Mouse (Mus musculus): ENCODE data around the gene Acads. TPM values are rescaled to one million over a fixed set of nuclear protein-coding genes. Genes with fewer than 3 reads are reported as not detected.

The Acads gene
- polyA plus RNA-seq (2014; fragmentation: Illumina TruSeq; extraction: RNeasy Lipid Tissue Mini Kit (QIAGEN cat#74804); ENCODE audit: low read depth, low replicate concordance), result 11.7 TPM

GRCm38 (mm10) chr5:115118961-115119570 lies at the start of gene Acads:
Acads (minus strand) TSS chr5:115119346.

GRCm38 (mm10) chr5:115158040-115158983 lies 39.2 kb upstream of the Acads start, which contains the start of gene Mlec:
Mlec (minus strand) TSS chr5:115158179.

GRCm38 (mm10) chr5:115134234-115135165 lies 15.4 kb upstream of the Acads start, which contains the start of gene Unc119b:
Unc119b (minus strand) TSS chr5:115134975.

GRCm38 (mm10) chr5:115098195-115098594 lies 21.0 kb downstream of the Acads start, which contains the start of gene Gm10401:
Gm10401 (minus strand) TSS chr5:115098295.

Other genes starting within 250 kb of the Acads start
- 8.3 TPM for gene Oasl2, start 222.4 kb downstream of the Acads start, polyA plus RNA-seq (2014; fragmentation: Illumina TruSeq; extraction: RNeasy Lipid Tissue Mini Kit (QIAGEN cat#74804); ENCODE audit: low read depth, low replicate concordance)
- 1.8 TPM for gene Oasl1, start 196.1 kb downstream of the Acads start, polyA plus RNA-seq (2014; fragmentation: Illumina TruSeq; extraction: RNeasy Lipid Tissue Mini Kit (QIAGEN cat#74804); ENCODE audit: low read depth, low replicate concordance)
- 1.1 TPM for gene 2210016L21Rik, start 177.2 kb downstream of the Acads start, polyA plus RNA-seq (2014; fragmentation: Illumina TruSeq; extraction: RNeasy Lipid Tissue Mini Kit (QIAGEN cat#74804); ENCODE audit: low read depth, low replicate concordance)
- gene Hnf1a, start 148.3 kb downstream of the Acads start, polyA plus RNA-seq (2014; fragmentation: Illumina TruSeq; extraction: RNeasy Lipid Tissue Mini Kit (QIAGEN cat#74804); ENCODE audit: low read depth, low replicate concordance), result 0.42 TPM
- gene Sppl3, start 108.2 kb downstream of the Acads start, polyA plus RNA-seq (2014; fragmentation: Illumina TruSeq; extraction: RNeasy Lipid Tissue Mini Kit (QIAGEN cat#74804); ENCODE audit: low read depth, low replicate concordance), result 10.8 TPM
- gene Gm10401, start 21.1 kb downstream of the Acads start, polyA plus RNA-seq (2014; fragmentation: Illumina TruSeq; extraction: RNeasy Lipid Tissue Mini Kit (QIAGEN cat#74804); ENCODE audit: low read depth, low replicate concordance), result not detected
- gene Unc119b, start 15.6 kb upstream of the Acads start, polyA plus RNA-seq (2014; fragmentation: Illumina TruSeq; extraction: RNeasy Lipid Tissue Mini Kit (QIAGEN cat#74804); ENCODE audit: low read depth, low replicate concordance), result 4.4 TPM
- gene Mlec, start 38.8 kb upstream of the Acads start, polyA plus RNA-seq (2014; fragmentation: Illumina TruSeq; extraction: RNeasy Lipid Tissue Mini Kit (QIAGEN cat#74804); ENCODE audit: low read depth, low replicate concordance), result 26.9 TPM
- not detected for gene Cabp1, start 75.0 kb upstream of the Acads start, polyA plus RNA-seq (2014; fragmentation: Illumina TruSeq; extraction: RNeasy Lipid Tissue Mini Kit (QIAGEN cat#74804); ENCODE audit: low read depth, low replicate concordance)
- 15.9 TPM for gene Pop5, start 116.5 kb upstream of the Acads start, polyA plus RNA-seq (2014; fragmentation: Illumina TruSeq; extraction: RNeasy Lipid Tissue Mini Kit (QIAGEN cat#74804); ENCODE audit: low read depth, low replicate concordance)
- 28.3 TPM for gene Rnf10, start 153.6 kb upstream of the Acads start, polyA plus RNA-seq (2014; fragmentation: Illumina TruSeq; extraction: RNeasy Lipid Tissue Mini Kit (QIAGEN cat#74804); ENCODE audit: low read depth, low replicate concordance)
- 13.9 TPM for gene Coq5, start 160.3 kb upstream of the Acads start, polyA plus RNA-seq (2014; fragmentation: Illumina TruSeq; extraction: RNeasy Lipid Tissue Mini Kit (QIAGEN cat#74804); ENCODE audit: low read depth, low replicate concordance)
- 72.8 TPM for gene Dynll1, start 181.7 kb upstream of the Acads start, polyA plus RNA-seq (2014; fragmentation: Illumina TruSeq; extraction: RNeasy Lipid Tissue Mini Kit (QIAGEN cat#74804); ENCODE audit: low read depth, low replicate concordance)
- 21.8 TPM for gene Srsf9, start 207.8 kb upstream of the Acads start, polyA plus RNA-seq (2014; fragmentation: Illumina TruSeq; extraction: RNeasy Lipid Tissue Mini Kit (QIAGEN cat#74804); ENCODE audit: low read depth, low replicate concordance)
- 31.2 TPM for gene Gatc, start 221.8 kb upstream of the Acads start, polyA plus RNA-seq (2014; fragmentation: Illumina TruSeq; extraction: RNeasy Lipid Tissue Mini Kit (QIAGEN cat#74804); ENCODE audit: low read depth, low replicate concordance)
- gene Triap1, start 221.9 kb upstream of the Acads start, polyA plus RNA-seq (2014; fragmentation: Illumina TruSeq; extraction: RNeasy Lipid Tissue Mini Kit (QIAGEN cat#74804); ENCODE audit: low read depth, low replicate concordance), result 8.7 TPM
- 86.1 TPM for gene Cox6a1, start 229.6 kb upstream of the Acads start, polyA plus RNA-seq (2014; fragmentation: Illumina TruSeq; extraction: RNeasy Lipid Tissue Mini Kit (QIAGEN cat#74804); ENCODE audit: low read depth, low replicate concordance)

All from liver, adult 10 weeks (tissue).